Mouse (Mus musculus) heart, embryonic 15.5 days (tissue): Measurements from ENCODE around the gene Klhl22. TPM values are rescaled to one million over a fixed set of nuclear protein-coding genes. Genes with fewer than 3 reads are reported as not detected.
A peak's percentile ranks its signal among the peaks of the same experiment; 100 is the strongest.

Experiments used
- ATAC-seq: fragments of 200-750 bp; cut with Nextera tagmentation; replicated peaks from 2 replicates; pipeline ENCODE4 v1.8.0; 2017; ENCODE audit warnings: low read depth, moderate TSS enrichment; ENCODE audit not compliant: insufficient number of reproducible peaks, insufficient read depth, low FRiP score
- H3K27ac ChIP-seq: fragments of 300-500 bp; sonication (generic); 2 replicates; pipeline ENCODE4 v1.5.1; 2015; ENCODE audit warnings: mild to moderate bottlenecking, inconsistent platforms
- H3K27me3 ChIP-seq: fragments of 300-500 bp; sonication (generic); 2 replicates; pipeline ENCODE4 v1.6.1; 2015; ENCODE audit warnings: inconsistent platforms
- H3K36me3 ChIP-seq: fragments of 300-500 bp; sonication (generic); 2 replicates; pipeline ENCODE4 v1.6.1; 2015; ENCODE audit warnings: mild to moderate bottlenecking, inconsistent platforms
- H3K4me1 ChIP-seq: fragments of 300-500 bp; sonication (generic); replicated peaks from 2 replicates; pipeline ENCODE4 v1.6.1; 2015; ENCODE audit warnings: inconsistent platforms
- H3K4me2 ChIP-seq: fragments of 300-500 bp; sonication (generic); 2 replicates; pipeline ENCODE4 v1.6.1; 2015; ENCODE audit warnings: inconsistent platforms, mild to moderate bottlenecking, moderate library complexity
- H3K4me3 ChIP-seq: fragments of 300-500 bp; sonication (generic); 2 replicates; pipeline ENCODE4 v1.5.1; 2015; ENCODE audit warnings: mild to moderate bottlenecking, inconsistent platforms
- H3K9ac ChIP-seq: fragments of 300-500 bp; sonication (generic); 2 replicates; pipeline ENCODE4 v1.6.1; 2015; ENCODE audit warnings: mild to moderate bottlenecking, inconsistent platforms
- H3K9me3 ChIP-seq: fragments of 300-500 bp; sonication (generic); replicated peaks from 2 replicates; pipeline ENCODE4 v1.6.1; 2016; ENCODE audit warnings: inconsistent platforms
- WGBS: fragments of 180-500 bp; shearing (Covaris S2); methylation state at CpG from one replicate; pipeline ENCODE4 v1.1.7; 2015; ENCODE audit warnings: mixed read lengths; 5-methylcytosine and 5-hydroxymethylcytosine counted together
- polyA plus RNA-seq: library from polyadenylated mRNA; unstranded; fragments of >200 nt; fragmentation: Nextera tagmentation; extraction: Ambion mirVana; gene quantifications from 2 replicates; pipeline ENCODE4 v1.2.1, GENCODE M21; 2015

Klhl22 gene
- polyA plus RNA-seq, 1 experiment from 2014 or later = 33.0 TPM

- no peak overlapping the region for H3K4me2 ChIP-seq
- peaks cover 18% of the 10 kb centered on the region for H3K36me3 ChIP-seq
- 88% methylated on average over 4 of the region's 4 CpGs for WGBS
- no peaks in the 10 kb centered on the region for H3K9me3 ChIP-seq
- H3K27me3 ChIP-seq = peaks cover 34% of the 10 kb centered on the region
- no peak overlapping the region for H3K4me3 ChIP-seq
- H3K4me1 ChIP-seq = peaks cover 26% of the 10 kb centered on the region
- no peak overlapping the region for H3K27ac ChIP-seq
- H3K9ac ChIP-seq = no peak overlapping the region
- ATAC-seq = no peak
These were observed 34.6 kb downstream of the Klhl22 start for GRCm38 (mm10) chr16:17794047-17794446.

GRCm38 (mm10) chr16:17795643-17796042 is 36.2 kb downstream of the Klhl22 start:
- peaks cover 48% of the 10 kb centered on the region for H3K27me3 ChIP-seq

GRCm38 (mm10) chr16:17796519-17796918 is 37.1 kb downstream of the Klhl22 start:
- Histone ChIP-seq H3K9ac (peak overlapping the region; percentile 65; the same call in 1 of the 2 replicates), H3K4me1 (peaks cover 36% of the 10 kb centered on the region)
- no peak for ATAC-seq

More at GRCm38 (mm10) chr16:17795643-17796042, 36.2 kb downstream of the Klhl22 start:
- Histone ChIP-seq H3K4me3 (no peak overlapping the region), H3K27ac (no peak overlapping the region), H3K9ac (no peak overlapping the region), H3K4me1 (peaks cover 36% of the 10 kb centered on the region), H3K36me3 (peaks cover 8% of the 10 kb centered on the region), H3K9me3 (no peaks in the 10 kb centered on the region), H3K4me2 (no peak overlapping the region)
- 71% methylated on average over 5 of the region's 5 CpGs for WGBS
- ATAC-seq = no peak

GRCm38 (mm10) chr16:17796971-17797811 is 37.8 kb downstream of the Klhl22 start, which contains the start of gene Scarf2:
Gene Scarf2, plus strand, starts transcription at chr16:17797282.
- H3K4me2 ChIP-seq = peak within 1 kb of the TSS; percentile 88
- peak within 1 kb of the TSS; percentile 82 for H3K27ac ChIP-seq
- peak; percentile 69 for ATAC-seq
- H3K9ac ChIP-seq = peak within 1 kb of the TSS; percentile 65
- peaks cover 3% of the 10 kb centered on the region; the same call in 1 of the 2 replicates for H3K36me3 ChIP-seq
- H3K4me1 ChIP-seq = peaks cover 43% of the 10 kb centered on the region
- 2% methylated on average over 75 of the region's 81 CpGs for WGBS
- H3K9me3 ChIP-seq = no peaks in the 10 kb centered on the region
- peaks cover 63% of the 10 kb centered on the region for H3K27me3 ChIP-seq
- H3K4me3 ChIP-seq = peak within 1 kb of the TSS; percentile 62

More at GRCm38 (mm10) chr16:17796519-17796918, 37.1 kb downstream of the Klhl22 start:
- H3K9me3 ChIP-seq = no peaks in the 10 kb centered on the region
- H3K36me3 ChIP-seq = peaks cover 5% of the 10 kb centered on the region; the same call in 1 of the 2 replicates
- H3K4me3 ChIP-seq = peak overlapping the region; percentile 62
- H3K4me2 ChIP-seq = peak overlapping the region; percentile 88
- H3K27me3 ChIP-seq = peaks cover 56% of the 10 kb centered on the region
- peak overlapping the region; percentile 82 for H3K27ac ChIP-seq

- Histone ChIP-seq H3K27ac (peak overlapping the region; percentile 82), H3K27me3 (peaks cover 70% of the 10 kb centered on the region), H3K4me3 (peak overlapping the region; percentile 62), H3K4me2 (peak overlapping the region; percentile 88), H3K36me3 (no peaks in the 10 kb centered on the region), H3K9me3 (no peaks in the 10 kb centered on the region), H3K9ac (peak overlapping the region; percentile 65), H3K4me1 (peaks cover 50% of the 10 kb centered on the region)
- 4% methylated on average over 29 of the region's 29 CpGs for WGBS
- peak; percentile 24; the same call in 1 of the 2 replicates for ATAC-seq
These were observed 38.4 kb downstream of the Klhl22 start for GRCm38 (mm10) chr16:17797812-17798311.

- no peaks in the 10 kb centered on the region for H3K36me3 ChIP-seq
- H3K4me3 ChIP-seq = peak overlapping the region; percentile 62
- H3K9ac ChIP-seq = peak overlapping the region; percentile 65
- peaks cover 57% of the 10 kb centered on the region for H3K4me1 ChIP-seq
- H3K27me3 ChIP-seq = peaks cover 77% of the 10 kb centered on the region
- peak overlapping the region; percentile 88 for H3K4me2 ChIP-seq
- peak overlapping the region; percentile 82 for H3K27ac ChIP-seq
- H3K9me3 ChIP-seq = no peaks in the 10 kb centered on the region
- 4% methylated on average over 39 of the region's 45 CpGs for WGBS
- ATAC-seq = peak; percentile 58
These were observed 39.1 kb downstream of the Klhl22 start for GRCm38 (mm10) chr16:17798321-17799180.

GRCm38 (mm10) chr16:17799584-17799983 is 40.2 kb downstream of the Klhl22 start:
- H3K4me1 ChIP-seq = peaks cover 67% of the 10 kb centered on the region
- H3K4me2 ChIP-seq = no peak overlapping the region
- peaks cover 87% of the 10 kb centered on the region for H3K27me3 ChIP-seq
- ATAC-seq = no peak
- H3K9me3 ChIP-seq = no peaks in the 10 kb centered on the region
- no peak overlapping the region for H3K27ac ChIP-seq
- no peak overlapping the region for H3K4me3 ChIP-seq
- no peaks in the 10 kb centered on the region for H3K36me3 ChIP-seq
- H3K9ac ChIP-seq = no peak overlapping the region

- peaks cover 77% of the 10 kb centered on the region for H3K4me1 ChIP-seq
- ATAC-seq = no peak
- H3K4me3 ChIP-seq = peak overlapping the region; percentile 43; the same call in 1 of the 2 replicates
- no peaks in the 10 kb centered on the region for H3K36me3 ChIP-seq
- H3K27ac ChIP-seq = no peak overlapping the region
- no peaks in the 10 kb centered on the region for H3K9me3 ChIP-seq
- H3K9ac ChIP-seq = no peak overlapping the region
- H3K27me3 ChIP-seq = peaks cover 96% of the 10 kb centered on the region
- 18% methylated on average over 7 of the region's 7 CpGs for WGBS
- peak overlapping the region; percentile 82; the same call in 1 of the 2 replicates for H3K4me2 ChIP-seq
These were observed 42.5 kb downstream of the Klhl22 start for GRCm38 (mm10) chr16:17801777-17802455.

GRCm38 (mm10) chr16:17802456-17802838 is 43.0 kb downstream of the Klhl22 start:
- no peak for ATAC-seq
- H3K4me3 ChIP-seq = peak overlapping the region; percentile 43
- 28% methylated on average over 18 of the region's 18 CpGs for WGBS
- peaks cover 93% of the 10 kb centered on the region for H3K27me3 ChIP-seq
- no peaks in the 10 kb centered on the region for H3K9me3 ChIP-seq
- H3K4me2 ChIP-seq = peak overlapping the region; percentile 82
- no peak overlapping the region for H3K27ac ChIP-seq
- H3K4me1 ChIP-seq = peaks cover 76% of the 10 kb centered on the region
- H3K9ac ChIP-seq = 0 out of 2 replicates have a peak overlapping the region, but pooled peaks have one; percentile 19
- H3K36me3 ChIP-seq = no peaks in the 10 kb centered on the region

GRCm38 (mm10) chr16:17802839-17803674 is 43.6 kb downstream of the Klhl22 start:
- ATAC-seq = no peak
- Histone ChIP-seq H3K4me1 (peaks cover 76% of the 10 kb centered on the region), H3K36me3 (no peaks in the 10 kb centered on the region), H3K9me3 (no peaks in the 10 kb centered on the region), H3K9ac (0 out of 2 replicates have a peak overlapping the region, but pooled peaks have one; percentile 19), H3K27me3 (peaks cover 87% of the 10 kb centered on the region), H3K27ac (no peak overlapping the region), H3K4me3 (peak overlapping the region; percentile 43), H3K4me2 (peak overlapping the region; percentile 82)
- 12% methylated on average over 83 of the region's 83 CpGs for WGBS
